Mouse (Mus musculus): ENCODE data around the gene Gpatch8. TPM values are rescaled to one million over a fixed set of nuclear protein-coding genes. Genes with fewer than 3 reads are reported as not detected.

The Gpatch8 gene
- polyA plus RNA-seq, 1 experiment: 62.3 TPM

GRCm38 (mm10) chr11:102486733-102487386 lies 69.3 kb downstream of the Gpatch8 start:
- Histone ChIP-seq H3K4me1 (ENCODE audit: control insufficient read depth, insufficient read depth, low read length) (no peaks in the 10 kb centered on the region), H3K4me3 (ENCODE audit: insufficient read depth, low read length) (no peak overlapping the region)
- TF ChIP-seq CTCF (IDR thresholded peaks at IDR 0.05; ENCODE audit: extremely low read depth, insufficient read depth, low read length): peak; percentile 71
- TF ChIP-seq POLR2A (IDR thresholded peaks at IDR 0.05; ENCODE audit: extremely low read depth, insufficient read depth, low read length): no peak

DNA sequence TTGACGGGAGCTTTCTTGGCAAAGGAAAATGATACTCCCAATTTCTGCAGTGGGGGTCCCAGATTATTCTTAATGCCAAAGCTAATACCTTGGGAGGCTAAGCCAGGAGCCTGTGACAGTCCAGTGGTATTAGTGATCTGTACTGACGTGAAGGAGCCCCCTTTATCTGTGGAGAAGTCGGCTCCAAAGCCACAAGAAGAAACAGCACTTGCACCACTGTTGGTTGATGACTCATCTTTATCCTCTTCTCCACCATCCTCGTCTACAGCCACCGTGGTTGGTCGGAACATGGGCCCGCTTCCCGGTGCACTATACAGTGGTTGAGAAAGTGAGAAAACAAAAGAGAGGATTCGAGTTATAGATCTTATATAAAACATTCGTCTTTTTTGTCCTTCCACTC lies 74.4 kb downstream of the Gpatch8 start:
- no peak overlapping the region for H3K4me3 ChIP-seq (ENCODE audit: insufficient read depth, low read length)
- H3K4me1 ChIP-seq (ENCODE audit: control insufficient read depth, insufficient read depth, low read length): no peaks in the 10 kb centered on the region
- no peak for TF ChIP-seq CTCF (IDR thresholded peaks at IDR 0.05; ENCODE audit: extremely low read depth, insufficient read depth, low read length)
- no peak for TF ChIP-seq POLR2A (IDR thresholded peaks at IDR 0.05; ENCODE audit: extremely low read depth, insufficient read depth, low read length)
- H3K27ac ChIP-seq (ENCODE audit: insufficient read depth, low read length): no peak overlapping the region

More at GRCm38 (mm10) chr11:102486733-102487386, 69.3 kb downstream of the Gpatch8 start:
- H3K27ac ChIP-seq (ENCODE audit: insufficient read depth, low read length): no peak overlapping the region

DNA sequence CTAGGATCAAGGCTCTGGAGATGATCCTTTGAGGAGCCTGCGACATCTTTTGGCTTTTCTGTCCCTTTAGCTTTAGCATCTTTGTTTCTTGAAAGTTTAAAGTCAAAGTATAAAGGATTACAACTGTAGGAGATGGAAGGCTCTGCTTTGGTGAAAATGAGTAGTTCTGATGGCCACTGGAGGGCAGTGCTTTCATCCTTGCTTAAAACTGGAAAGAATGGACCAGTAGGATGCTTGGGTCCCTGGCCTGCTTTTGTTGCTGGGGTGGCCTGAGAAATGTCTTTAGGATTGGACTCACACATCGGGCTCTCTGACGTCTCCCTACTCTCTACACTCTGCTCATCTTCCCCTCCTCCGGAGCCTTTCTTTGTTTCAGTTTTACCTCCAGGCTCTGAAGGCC lies 75.3 kb downstream of the Gpatch8 start:
- H3K4me3 ChIP-seq (ENCODE audit: insufficient read depth, low read length): no peak overlapping the region
- TF ChIP-seq CTCF (IDR thresholded peaks at IDR 0.05; ENCODE audit: extremely low read depth, insufficient read depth, low read length) (peak; percentile 31; the same call in 1 of the 2 replicates), POLR2A (IDR thresholded peaks at IDR 0.05; ENCODE audit: extremely low read depth, insufficient read depth, low read length) (no peak)
- H3K4me1 ChIP-seq (ENCODE audit: control insufficient read depth, insufficient read depth, low read length): no peaks in the 10 kb centered on the region
- H3K27ac ChIP-seq (ENCODE audit: insufficient read depth, low read length): no peak overlapping the region

- H3K4me3 ChIP-seq (ENCODE audit: insufficient read depth, low read length): no peak overlapping the region
- no peak for TF ChIP-seq POLR2A (IDR thresholded peaks at IDR 0.05; ENCODE audit: extremely low read depth, insufficient read depth, low read length)
- no peak for TF ChIP-seq CTCF (IDR thresholded peaks at IDR 0.05; ENCODE audit: extremely low read depth, insufficient read depth, low read length)
- no peak overlapping the region for H3K27ac ChIP-seq (ENCODE audit: insufficient read depth, low read length)
- no peaks in the 10 kb centered on the region for H3K4me1 ChIP-seq (ENCODE audit: control insufficient read depth, insufficient read depth, low read length)
Observed at GRCm38 (mm10) chr11:102480111-102480510, 76.1 kb downstream of the Gpatch8 start.

DNA sequence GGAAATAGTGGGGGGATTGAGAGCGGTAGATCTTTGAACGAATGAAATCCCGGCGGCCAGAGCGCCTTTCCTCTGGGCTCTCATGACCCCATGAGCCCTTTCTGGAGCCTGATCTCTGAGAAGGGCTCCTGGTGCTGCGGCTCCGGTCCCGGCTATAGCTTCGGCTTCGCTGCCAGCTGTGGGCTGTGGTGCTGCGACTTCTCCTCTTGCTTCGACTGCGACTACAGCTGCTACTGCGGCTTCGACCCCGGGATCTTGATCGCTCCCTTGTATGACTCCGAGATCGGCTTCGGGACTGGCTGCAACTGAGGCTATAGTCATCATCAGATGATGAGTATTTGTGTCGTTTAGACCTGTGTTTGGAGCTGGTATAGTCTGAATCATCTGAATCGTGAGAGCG lies 76.6 kb downstream of the Gpatch8 start:
- no peaks in the 10 kb centered on the region for H3K4me1 ChIP-seq (ENCODE audit: control insufficient read depth, insufficient read depth, low read length)
- H3K27ac ChIP-seq (ENCODE audit: insufficient read depth, low read length): no peak overlapping the region
- TF ChIP-seq POLR2A (IDR thresholded peaks at IDR 0.05; ENCODE audit: extremely low read depth, insufficient read depth, low read length): no peak
- no peak for TF ChIP-seq CTCF (IDR thresholded peaks at IDR 0.05; ENCODE audit: extremely low read depth, insufficient read depth, low read length)
- H3K4me3 ChIP-seq (ENCODE audit: insufficient read depth, low read length): no peak overlapping the region

GRCm38 (mm10) chr11:102478671-102479070 lies 77.5 kb downstream of the Gpatch8 start:
- TF ChIP-seq CTCF (IDR thresholded peaks at IDR 0.05; ENCODE audit: extremely low read depth, insufficient read depth, low read length): no peak
- TF ChIP-seq POLR2A (IDR thresholded peaks at IDR 0.05; ENCODE audit: extremely low read depth, insufficient read depth, low read length): no peak
- no peak overlapping the region for H3K4me3 ChIP-seq (ENCODE audit: insufficient read depth, low read length)
- no peak overlapping the region for H3K27ac ChIP-seq (ENCODE audit: insufficient read depth, low read length)
- H3K4me1 ChIP-seq (ENCODE audit: control insufficient read depth, insufficient read depth, low read length): no peaks in the 10 kb centered on the region

DNA sequence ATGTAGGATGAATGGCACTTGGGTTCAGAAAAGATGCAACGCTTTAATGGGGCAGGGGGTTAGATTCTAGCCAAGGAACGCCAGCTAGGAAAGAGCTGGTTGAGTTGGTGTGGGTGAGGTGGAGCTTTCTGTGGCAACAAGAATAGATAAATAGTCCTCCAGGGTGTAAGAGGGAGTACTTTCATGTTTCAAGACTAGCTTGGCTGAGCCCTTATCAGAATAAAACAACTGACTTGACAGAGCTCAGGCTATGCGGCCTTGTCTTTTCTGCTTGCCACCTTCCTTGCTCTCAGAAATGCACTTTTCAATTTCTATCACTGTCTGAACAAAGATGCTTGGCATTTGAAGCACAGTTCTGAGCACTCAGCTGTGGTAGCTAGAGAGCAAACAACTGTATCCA lies 81.2 kb downstream of the Gpatch8 start:
- no peak for TF ChIP-seq CTCF (IDR thresholded peaks at IDR 0.05; ENCODE audit: extremely low read depth, insufficient read depth, low read length)
- TF ChIP-seq POLR2A (IDR thresholded peaks at IDR 0.05; ENCODE audit: extremely low read depth, insufficient read depth, low read length): no peak
- Histone ChIP-seq H3K4me1 (ENCODE audit: control insufficient read depth, insufficient read depth, low read length) (no peaks in the 10 kb centered on the region), H3K27ac (ENCODE audit: insufficient read depth, low read length) (no peak overlapping the region), H3K4me3 (ENCODE audit: insufficient read depth, low read length) (no peak overlapping the region)

GRCm38 (mm10) chr11:102469648-102470357 lies 86.4 kb downstream of the Gpatch8 start, which contains the start of gene Itga2b:
Gene Itga2b, minus strand, starts transcription at chr11:102470122.
- no peak within 1 kb of the TSS for H3K4me3 ChIP-seq (ENCODE audit: insufficient read depth, low read length)
- TF ChIP-seq POLR2A (IDR thresholded peaks at IDR 0.05; ENCODE audit: extremely low read depth, insufficient read depth, low read length): no peak
- TF ChIP-seq CTCF (IDR thresholded peaks at IDR 0.05; ENCODE audit: extremely low read depth, insufficient read depth, low read length): no peak
- no peak within 1 kb of the TSS for H3K27ac ChIP-seq (ENCODE audit: insufficient read depth, low read length)
- H3K4me1 ChIP-seq (ENCODE audit: control insufficient read depth, insufficient read depth, low read length): no peaks in the 10 kb centered on the region

DNA sequence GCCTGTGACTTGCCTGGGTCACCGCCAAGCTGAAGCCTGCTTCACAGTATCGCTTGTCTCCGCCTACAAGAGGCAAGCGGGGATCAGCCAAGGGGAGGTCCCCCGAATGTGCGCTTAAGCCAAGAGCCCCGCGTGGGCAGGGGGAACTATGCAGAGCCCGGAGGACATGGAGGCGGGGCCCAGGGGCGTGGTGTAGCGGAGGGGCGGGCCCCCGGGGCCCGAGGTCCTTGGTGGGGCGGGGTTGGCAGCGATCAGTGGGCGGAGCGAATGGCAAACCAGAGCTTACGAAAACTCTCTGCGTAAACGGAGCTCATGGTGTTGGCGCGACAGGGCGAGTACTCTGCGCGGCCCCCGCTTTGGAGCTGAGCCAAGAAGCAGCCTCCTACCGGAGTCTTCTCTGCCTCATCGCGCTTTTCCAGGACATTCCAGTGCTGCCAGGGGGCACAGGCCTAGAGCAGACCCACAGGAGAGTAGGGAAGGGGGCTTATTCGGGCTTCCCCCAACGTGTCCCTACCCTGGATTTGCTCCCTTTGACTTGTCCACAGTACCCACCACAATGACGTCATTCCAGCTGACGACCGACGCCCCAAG lies 89.1 kb downstream of the Gpatch8 start:
- H3K4me1 ChIP-seq (ENCODE audit: control insufficient read depth, insufficient read depth, low read length): no peaks in the 10 kb centered on the region
- H3K27ac ChIP-seq (ENCODE audit: insufficient read depth, low read length): no peak overlapping the region
- H3K4me3 ChIP-seq (ENCODE audit: insufficient read depth, low read length): peak overlapping the region; percentile 17
- TF ChIP-seq CTCF (IDR thresholded peaks at IDR 0.05; ENCODE audit: extremely low read depth, insufficient read depth, low read length): no peak
- TF ChIP-seq POLR2A (IDR thresholded peaks at IDR 0.05; ENCODE audit: extremely low read depth, insufficient read depth, low read length): 0 out of 2 replicates have a peak, but pooled peaks have one; percentile 21
